Mouse (Mus musculus): ENCODE measurements around the gene Srgap3.

Gene Srgap3

GRCm38 (mm10) chr6:112855183-112855582 is 91.9 kb downstream of the Srgap3 start:
- DNase-seq, result no peak

GRCm38 (mm10) chr6:112852261-112853235 is 94.5 kb downstream of the Srgap3 start:
- DNase-seq, result no peak

- peak; percentile 25 for DNase-seq
Measured at GRCm38 (mm10) chr6:112850745-112851144, 96.3 kb downstream of the Srgap3 start.

GRCm38 (mm10) chr6:112848629-112849180 is 98.4 kb downstream of the Srgap3 start:
- DNase-seq, result no peak

GRCm38 (mm10) chr6:112846863-112847262 is 100.2 kb downstream of the Srgap3 start:
- no peak for DNase-seq

- no peak for DNase-seq
Measured at GRCm38 (mm10) chr6:112842426-112842825, 104.6 kb downstream of the Srgap3 start.

GRCm38 (mm10) chr6:112840400-112840799 is 106.7 kb downstream of the Srgap3 start:
- no peak for DNase-seq

- no peak for DNase-seq
Measured at GRCm38 (mm10) chr6:112839391-112839790, 107.7 kb downstream of the Srgap3 start.

GRCm38 (mm10) chr6:112838879-112839278 is 108.2 kb downstream of the Srgap3 start:
- peak; percentile 62 for DNase-seq

- no peak for DNase-seq
Measured at GRCm38 (mm10) chr6:112836712-112837111, 110.4 kb downstream of the Srgap3 start.

GRCm38 (mm10) chr6:112835413-112835812 is 111.7 kb downstream of the Srgap3 start:
- no peak for DNase-seq

- no peak for DNase-seq
Measured at GRCm38 (mm10) chr6:112834430-112834829, 112.6 kb downstream of the Srgap3 start.

- DNase-seq, result no peak
Measured at GRCm38 (mm10) chr6:112833763-112834162, 113.3 kb downstream of the Srgap3 start.

GRCm38 (mm10) chr6:112829196-112829595 is 117.9 kb downstream of the Srgap3 start:
- DNase-seq, result no peak

- no peak for DNase-seq
Measured at GRCm38 (mm10) chr6:112828420-112828819, 118.6 kb downstream of the Srgap3 start.

- no peak for DNase-seq
Measured at GRCm38 (mm10) chr6:112825657-112826056, 121.4 kb downstream of the Srgap3 start.

GRCm38 (mm10) chr6:112823096-112823495 is 124.0 kb downstream of the Srgap3 start:
- DNase-seq, result peak; percentile 57

- DNase-seq, result peak; percentile 33
Measured at GRCm38 (mm10) chr6:112820298-112820992, 126.6 kb downstream of the Srgap3 start.

GRCm38 (mm10) chr6:112818403-112818901 is 128.6 kb downstream of the Srgap3 start:
- no peak for DNase-seq

- DNase-seq, result no peak
Measured at GRCm38 (mm10) chr6:112815604-112816003, 131.5 kb downstream of the Srgap3 start.

GRCm38 (mm10) chr6:112814525-112815086 is 132.5 kb downstream of the Srgap3 start:
- DNase-seq, result no peak

GRCm38 (mm10) chr6:112812884-112813283 is 134.2 kb downstream of the Srgap3 start:
- no peak for DNase-seq

- no peak for DNase-seq
Measured at GRCm38 (mm10) chr6:112810521-112810830, 136.6 kb downstream of the Srgap3 start.

Measured in right cerebral cortex, postnatal 14 days (tissue).